Mouse (Mus musculus): Measurements from ENCODE around the gene Foxp3.

DNA sequence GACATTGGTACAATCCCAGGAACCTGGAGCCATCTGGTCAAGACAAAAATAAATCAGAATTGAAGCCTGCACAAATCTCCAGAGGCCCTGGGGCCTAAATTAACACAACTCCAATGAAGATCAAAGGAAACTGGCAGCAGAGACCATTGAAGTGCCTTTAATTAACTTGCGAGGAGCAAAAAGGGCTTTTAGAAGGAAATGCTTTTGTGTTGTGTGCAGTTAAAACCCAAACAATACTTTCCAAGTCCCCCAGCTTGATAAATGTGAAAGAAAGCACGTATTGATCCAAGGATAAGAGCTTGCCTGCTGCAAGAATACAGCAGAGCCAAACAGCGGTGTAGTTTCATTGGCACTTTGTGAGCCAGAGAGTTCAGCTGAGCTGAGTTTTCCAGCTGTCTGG lies 48.5 kb upstream of the Foxp3 start:
- no peak for TF ChIP-seq CTCF (IDR thresholded peaks at IDR 0.05; ENCODE audit: extremely low read depth, insufficient read depth, insufficient read length, insufficient replicate concordance)
- TF ChIP-seq POLR2A (IDR thresholded peaks at IDR 0.05; ENCODE audit: low read depth, low read length): no peak
